Mouse (Mus musculus): Measurements from ENCODE around the gene Gm17267. TPM values are rescaled to one million over a fixed set of nuclear protein-coding genes. Genes with fewer than 3 reads are reported as not detected.

Gm17267 gene
- polyA plus RNA-seq (2012; rRNA removed) = not detected in 2 replicates

DNA sequence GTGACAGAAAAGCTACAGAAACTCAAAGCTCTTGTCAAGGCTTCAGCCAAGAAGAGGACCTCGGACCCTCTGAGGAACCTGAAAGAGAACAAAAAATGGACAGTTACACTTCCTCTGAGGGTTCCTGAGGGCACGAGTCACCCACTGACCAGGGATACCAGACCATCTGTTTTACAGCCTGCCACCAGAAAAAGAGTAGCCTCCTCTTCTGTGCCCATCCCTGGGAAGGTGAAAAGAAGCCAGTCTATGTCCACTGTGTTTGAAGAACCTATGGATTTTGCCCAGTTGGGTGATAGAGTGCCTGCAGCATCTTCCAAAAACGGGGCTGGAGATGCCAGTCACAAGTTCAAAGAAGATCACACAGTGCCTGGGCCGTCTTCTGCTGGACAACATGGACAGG lies at the start of gene Gm17267:
Gm17267 (plus strand) TSS at position 301 of the 400 bp plus-strand sequence.

